In the genomic region with DNA sequence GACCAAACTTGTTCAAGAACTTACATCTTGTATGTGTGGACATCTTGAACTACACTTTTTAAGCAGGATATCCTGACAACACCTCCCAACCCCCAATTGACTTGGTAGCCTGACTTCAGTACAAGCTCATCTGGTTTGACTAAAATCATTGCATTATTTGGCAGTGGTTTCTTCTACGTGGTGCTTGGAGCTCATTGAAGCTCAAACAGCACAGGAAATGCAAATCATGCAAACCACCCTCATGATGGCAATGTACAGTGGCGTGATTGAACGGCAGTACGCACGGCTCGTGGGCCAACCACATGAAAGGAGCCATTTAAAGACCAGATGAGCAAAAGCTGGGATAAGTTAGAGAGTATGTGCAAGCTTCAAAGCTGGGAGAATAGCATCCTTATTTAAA, we compare ENCODE assay signal across 23 mouse cellular contexts.
DNase-seq lines count a peak whose midpoint lies in the region; ATAC-seq and TF ChIP-seq lines count a peak whose summit lies in the region.
"Had no signal": no experiment of that assay in that cellular context is flagged by ENCODE, and none has a peak within 500 bp of the region (broad histone marks: within the 10 kb centered on the region; RNA-seq: fewer than 3 reads in every experiment).

No protein-coding gene starts in this region.

- H3K4me3 ChIP-seq in layer of hippocampus, adult 2 months: no peak overlapping the region
- H3K4me3 ChIP-seq in heart, embryonic 10.5 days: no peak overlapping the region
- H3K4me3 ChIP-seq: embryonic facial prominence, embryonic 15.5 days; hindbrain, embryonic 10.5 days; left cerebral cortex, adult 2 months; liver, embryonic 12.5 days; neural tube, embryonic 12.5 days had no signal

- no peaks in the 10 kb centered on the region for H3K36me3 ChIP-seq in heart, embryonic 10.5 days
- H3K36me3 ChIP-seq: embryonic facial prominence, embryonic 15.5 days; hindbrain, embryonic 10.5 days; liver, embryonic 12.5 days; neural tube, embryonic 12.5 days had no signal

- 92% methylated on average over 6 of the region's 6 CpGs for WGBS in heart, embryonic 10.5 days

- no peak for TF ChIP-seq CTCF in layer of hippocampus, adult 2 months (conservative IDR thresholded peaks at IDR 0.05)

- H3K27ac ChIP-seq in layer of hippocampus, adult 2 months: no peak overlapping the region
- no peak overlapping the region for H3K27ac ChIP-seq in heart, embryonic 10.5 days
- H3K27ac ChIP-seq: embryonic facial prominence, embryonic 15.5 days; hindbrain, embryonic 10.5 days; left cerebral cortex, adult 2 months; liver, embryonic 12.5 days; neural tube, embryonic 12.5 days had no signal

- peak; percentile 75; the same call in 1 of the 2 replicates for ATAC-seq in neutrophil, adult 5-6 weeks (ENCODE audit: extremely low read depth, insufficient number of reproducible peaks, low FRiP score, poor library complexity, severe bottlenecking)
- ATAC-seq: forebrain, embryonic 16.5 days; liver, embryonic 12.5 days had no signal

- DNase-seq in embryo, embryonic 11 days: peak; percentile 2
- no peak for DNase-seq in embryo, embryonic 10.5 days (ENCODE audit: low spot score)
- peak; percentile 7 for DNase-seq in thymus, postnatal 14 days
- no peak for DNase-seq in thymus, postnatal 10 days (ENCODE audit: low spot score in 2 of 2)
- DNase-seq in forelimb bud, embryonic 11.5 days (ENCODE audit: low read depth, low spot score): peak; percentile 35
- no peak for DNase-seq in layer of hippocampus, adult 2 months (ENCODE audit: low spot score in 2 of 2)
- DNase-seq in heart, embryonic 10.5 days (ENCODE audit: low spot score): no peak
- DNase-seq: adrenal gland, postnatal 14 days; cerebellum, adult 18-20 months; gastrocnemius, postnatal 36 days; kidney, adult 8-10 months; kidney, postnatal 14 days; left cerebral cortex, postnatal 4 days; lung, embryonic 14.5 days; lung, postnatal 36 days; right cerebral cortex, adult 18-20 months had no signal

- H3K27me3 ChIP-seq in heart, embryonic 10.5 days (ENCODE audit: insufficient read depth, poor library complexity, severe bottlenecking): no peaks in the 10 kb centered on the region
- H3K27me3 ChIP-seq: embryonic facial prominence, embryonic 15.5 days; liver, embryonic 12.5 days; neural tube, embryonic 12.5 days had no signal

- no peaks in the 10 kb centered on the region for H3K9me3 ChIP-seq in heart, embryonic 10.5 days
- H3K9me3 ChIP-seq: embryonic facial prominence, embryonic 15.5 days; hindbrain, embryonic 10.5 days; liver, embryonic 12.5 days; neural tube, embryonic 12.5 days had no signal

- H3K4me1 ChIP-seq in heart, embryonic 10.5 days: no peaks in the 10 kb centered on the region
- H3K4me1 ChIP-seq: embryonic facial prominence, embryonic 15.5 days; hindbrain, embryonic 10.5 days; liver, embryonic 12.5 days; neural tube, embryonic 12.5 days had no signal

Comparison
In these comparisons a context has a peak if more than half of its experiments do, and no peak if none do; other contexts are left out.
1. DNase-seq: peak in embryo, embryonic 11 days (single experiment), thymus, postnatal 14 days (single experiment) and forelimb bud, embryonic 11.5 days (single experiment); none in embryo, embryonic 10.5 days (single experiment), thymus, postnatal 10 days (0 of 2), layer of hippocampus, adult 2 months (0 of 2) and heart, embryonic 10.5 days (single experiment).